ENCODE assay signal across 9 mouse cellular contexts in genomic region chr19:46553541-46553955, GRCm38 (mm10). TPM values are rescaled to one million over a fixed set of nuclear protein-coding genes. Genes with fewer than 3 reads are reported as not detected.
DNase-seq lines count a peak whose midpoint lies in the region; ATAC-seq and TF ChIP-seq lines count a peak whose summit lies in the region.
"Had no signal": no experiment of that assay in that cellular context is flagged by ENCODE, and none has a peak within 500 bp of the region (broad histone marks: within the 10 kb centered on the region; RNA-seq: fewer than 3 reads in every experiment).

No protein-coding gene starts in this region.

- no peak for DNase-seq in heart, adult 11 months
- peak; percentile 68 for DNase-seq in right cerebral cortex, postnatal 4 days
- no peak for DNase-seq in right cerebral cortex, postnatal 36 days (ENCODE audit: low spot score in 2 of 2)
- DNase-seq in forebrain, embryonic 14.5 days (ENCODE audit: low spot score), result peak; percentile 90
- DNase-seq in lung, postnatal 10 days, result peak; percentile 71
- DNase-seq in thymus, postnatal 10 days (ENCODE audit: low spot score in 2 of 2), result no peak
- no peak for DNase-seq in thymus, adult 2 months

- H3K9me3 ChIP-seq in heart, embryonic 12.5 days (replicated peaks), result no peaks in the 10 kb centered on the region
- H3K9me3 ChIP-seq in forebrain, embryonic 14.5 days (replicated peaks; ENCODE audit: control insufficient read depth, low read length), result no peaks in the 10 kb centered on the region

- no peak for TF ChIP-seq CTCF in thymus, adult 2 months (IDR thresholded peaks at IDR 0.05; ENCODE audit: borderline replicate concordance, control insufficient read depth, extremely low read depth, insufficient read depth, low read length, poor library complexity)

- no peak overlapping the region for H3K4me2 ChIP-seq in heart, embryonic 12.5 days
- no peak overlapping the region for H3K4me2 ChIP-seq in forebrain, embryonic 14.5 days (ENCODE audit: low read length)

- no peak overlapping the region for H3K4me3 ChIP-seq in heart, embryonic 12.5 days
- H3K4me3 ChIP-seq in forebrain, embryonic 14.5 days (ENCODE audit: low read depth, low read length), result no peak overlapping the region
- H3K4me3 ChIP-seq in thymus, adult 2 months (ENCODE audit: control insufficient read depth, insufficient read depth, low read length), result no peak overlapping the region

- TF ChIP-seq POLR2A in thymus, adult 2 months (IDR thresholded peaks at IDR 0.05; ENCODE audit: control insufficient read depth, extremely low read depth, insufficient read depth, low read length, poor library complexity), result no peak

- no peak overlapping the region for H3K9ac ChIP-seq in heart, embryonic 12.5 days
- no peak overlapping the region for H3K9ac ChIP-seq in forebrain, embryonic 14.5 days (ENCODE audit: low read length)

- 30% methylated on average over 11 of the region's 11 CpGs for WGBS in heart, embryonic 12.5 days
- WGBS in forebrain, embryonic 14.5 days, result 55% methylated on average over 11 of the region's 11 CpGs
- WGBS in thymus, adult 2 months, result 77% methylated on average over 11 of the region's 11 CpGs

- peak; percentile 57; the same call in 1 of the 2 replicates for ATAC-seq in heart, embryonic 12.5 days (ENCODE audit: insufficient number of reproducible peaks, low FRiP score)
- peak; percentile 86 for ATAC-seq in forebrain, embryonic 14.5 days
- ATAC-seq: Patski had no signal

- H3K27ac ChIP-seq in heart, embryonic 12.5 days (ENCODE audit: poor library complexity, severe bottlenecking), result no peak overlapping the region
- H3K27ac ChIP-seq in forebrain, embryonic 14.5 days (ENCODE audit: low read depth, low read length), result peak overlapping the region; percentile 54; the same call in 1 of the 2 replicates
- H3K27ac ChIP-seq in thymus, adult 2 months (ENCODE audit: control insufficient read depth, insufficient read depth, low read length), result no peak overlapping the region

- H3K36me3 ChIP-seq in heart, embryonic 12.5 days, result peaks cover 41% of the 10 kb centered on the region
- H3K36me3 ChIP-seq in forebrain, embryonic 14.5 days (ENCODE audit: control insufficient read depth, insufficient read depth, low read length), result peaks cover 72% of the 10 kb centered on the region
- peaks cover 8% of the 10 kb centered on the region; the same call in 1 of the 2 replicates for H3K36me3 ChIP-seq in thymus, adult 2 months (ENCODE audit: control insufficient read depth, insufficient read depth, low read length)

- H3K4me1 ChIP-seq in heart, embryonic 12.5 days (replicated peaks), result peaks cover 7% of the 10 kb centered on the region
- peaks cover 3% of the 10 kb centered on the region; the same call in 1 of the 2 replicates for H3K4me1 ChIP-seq in forebrain, embryonic 14.5 days (ENCODE audit: control insufficient read depth, insufficient read depth, low read length)
- peaks cover 1% of the 10 kb centered on the region; the same call in 1 of the 2 replicates for H3K4me1 ChIP-seq in thymus, adult 2 months (replicated peaks; ENCODE audit: control insufficient read depth, insufficient read depth, low read length)

- no peaks in the 10 kb centered on the region for H3K27me3 ChIP-seq in heart, embryonic 12.5 days (replicated peaks)
- no peaks in the 10 kb centered on the region for H3K27me3 ChIP-seq in forebrain, embryonic 14.5 days (replicated peaks; ENCODE audit: control insufficient read depth, insufficient read depth, low read length)
- H3K27me3 ChIP-seq in thymus, adult 2 months (ENCODE audit: control insufficient read depth, insufficient read depth, low read length), result no peaks in the 10 kb centered on the region
- H3K27me3 ChIP-seq: Patski had no signal

RNA-seq across cellular contexts. Expression of gene Arl3, which starts 19.4 kb away (rescaled TPM):
- 88.2 and 94.4 TPM in 2 replicates for polyA plus RNA-seq in heart, embryonic 12.5 days (2016; fragmentation: Nextera tagmentation; extraction: Ambion mirVana)
- 159 and 164 TPM in 2 replicates for polyA plus RNA-seq in forebrain, embryonic 14.5 days (2014; fragmentation: Nextera tagmentation; extraction: Ambion mirVana)
- 17.0 and 21.6 TPM in 2 replicates for polyA plus RNA-seq in thymus, adult 2 months (2012; rRNA removed)

RNA-seq across cellular contexts. Expression of gene Sfxn2, which starts 19.6 kb away (rescaled TPM):
- 8.1 and 8.9 TPM in 2 replicates for polyA plus RNA-seq in heart, embryonic 12.5 days (2016; fragmentation: Nextera tagmentation; extraction: Ambion mirVana)
- polyA plus RNA-seq in forebrain, embryonic 14.5 days (2014; fragmentation: Nextera tagmentation; extraction: Ambion mirVana), result 6.8 and 8.0 TPM in 2 replicates
- polyA plus RNA-seq in thymus, adult 2 months (2012; rRNA removed), result 5.6 and 6.5 TPM in 2 replicates

RNA-seq across cellular contexts. Expression of gene Wbp1l, which starts 45.3 kb away (rescaled TPM):
- 53.4 and 55.6 TPM in 2 replicates for polyA plus RNA-seq in heart, embryonic 12.5 days (2016; fragmentation: Nextera tagmentation; extraction: Ambion mirVana)
- 23.6 and 25.5 TPM in 2 replicates for polyA plus RNA-seq in forebrain, embryonic 14.5 days (2014; fragmentation: Nextera tagmentation; extraction: Ambion mirVana)
- 77.0 and 87.8 TPM in 2 replicates for polyA plus RNA-seq in thymus, adult 2 months (2012; rRNA removed)

RNA-seq across cellular contexts. Expression of gene Trim8, which starts 52.0 kb away (rescaled TPM):
- 24.1 and 24.2 TPM in 2 replicates for polyA plus RNA-seq in heart, embryonic 12.5 days (2016; fragmentation: Nextera tagmentation; extraction: Ambion mirVana)
- 23.0 and 24.8 TPM in 2 replicates for polyA plus RNA-seq in forebrain, embryonic 14.5 days (2014; fragmentation: Nextera tagmentation; extraction: Ambion mirVana)
- 57.9 and 78.2 TPM in 2 replicates for polyA plus RNA-seq in thymus, adult 2 months (2012; rRNA removed)

Comparison
In these comparisons a context has a peak if more than half of its experiments do, and no peak if none do; other contexts are left out.
1. DNase-seq: peak in right cerebral cortex, postnatal 4 days (single experiment), forebrain, embryonic 14.5 days (single experiment) and lung, postnatal 10 days (single experiment); none in heart, adult 11 months (single experiment), right cerebral cortex, postnatal 36 days (0 of 2), thymus, postnatal 10 days (0 of 2) and thymus, adult 2 months (single experiment).